ENCODE assay signal across 9 mouse cellular contexts in the genomic region with DNA sequence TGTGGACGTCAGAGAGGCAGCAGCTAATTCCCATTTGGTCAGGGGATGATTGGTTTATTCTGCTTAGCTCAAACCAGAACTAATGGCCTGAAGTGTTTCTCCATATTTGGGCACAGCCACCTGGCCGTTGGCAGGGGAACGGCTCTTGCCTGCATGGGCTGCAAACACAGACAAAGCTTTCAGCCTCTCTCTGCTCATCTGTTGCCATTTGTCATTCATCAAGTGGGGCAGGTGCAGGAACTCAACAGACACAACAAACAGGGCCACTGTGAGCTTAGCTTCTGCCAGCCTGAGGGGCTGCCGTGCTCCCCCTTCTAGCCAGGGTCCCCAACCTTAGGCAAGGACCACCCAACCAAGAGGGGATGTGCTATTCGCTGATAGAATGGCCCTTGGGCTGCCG. TPM values are rescaled to one million over a fixed set of nuclear protein-coding genes. Genes with fewer than 3 reads are reported as not detected.
DNase-seq lines count a peak whose midpoint lies in the region; ATAC-seq and TF ChIP-seq lines count a peak whose summit lies in the region.
"Had no signal": no experiment of that assay in that cellular context is flagged by ENCODE, and none has a peak within 500 bp of the region (broad histone marks: within the 10 kb centered on the region; RNA-seq: fewer than 3 reads in every experiment).

No protein-coding gene starts in this region.

- no peaks in the 10 kb centered on the region for H3K79me2 ChIP-seq in myocyte (ENCODE audit: control insufficient read depth, insufficient read depth)

- 27% methylated on average over 6 of the region's 6 CpGs for WGBS in intestine, embryonic 14.5 days
- WGBS in intestine, embryonic 16.5 days = 38% methylated on average over 6 of the region's 6 CpGs
- 27% methylated on average over 6 of the region's 6 CpGs for WGBS in hindbrain, embryonic 15.5 days

- no peak overlapping the region for H3K4me3 ChIP-seq in intestine, embryonic 14.5 days (ENCODE audit: low read depth, low read length)
- no peak overlapping the region for H3K4me3 ChIP-seq in intestine, embryonic 16.5 days (ENCODE audit: low read length)
- no peak overlapping the region for H3K4me3 ChIP-seq in hindbrain, embryonic 15.5 days
- H3K4me3 ChIP-seq in myocyte = no peak overlapping the region

- peak overlapping the region; percentile 55 for H3K27ac ChIP-seq in intestine, embryonic 14.5 days (ENCODE audit: low read depth)
- no peak overlapping the region for H3K27ac ChIP-seq in intestine, embryonic 16.5 days (ENCODE audit: low read length)
- H3K27ac ChIP-seq in hindbrain, embryonic 15.5 days (replicated peaks) = peak overlapping the region; percentile 62

- ATAC-seq in intestine, embryonic 14.5 days (replicated peaks; ENCODE audit: low FRiP score, low TSS enrichment, low read depth) = no peak
- no peak for ATAC-seq in intestine, embryonic 16.5 days
- peak; percentile 65 for ATAC-seq in hindbrain, embryonic 15.5 days (ENCODE audit: low FRiP score, low read depth)
- ATAC-seq in activated CD4-positive, CD25-positive, alpha-beta regulatory T cell, adult 4 months = no peak

- no peak for TF ChIP-seq POLR2A in myocyte (IDR thresholded peaks at IDR 0.05; ENCODE audit: insufficient read length, low read depth)

- H3K4me2 ChIP-seq in intestine, embryonic 14.5 days (ENCODE audit: low read length) = no peak overlapping the region
- no peak overlapping the region for H3K4me2 ChIP-seq in intestine, embryonic 16.5 days (ENCODE audit: low read depth, low read length)
- H3K4me2 ChIP-seq in hindbrain, embryonic 15.5 days = no peak overlapping the region
- H3K4me2 ChIP-seq in myocyte (ENCODE audit: low read depth) = no peak overlapping the region

- no peak overlapping the region for H3K9ac ChIP-seq in intestine, embryonic 14.5 days (ENCODE audit: low read length)
- H3K9ac ChIP-seq in intestine, embryonic 16.5 days (ENCODE audit: low read depth, low read length) = no peak overlapping the region
- no peak overlapping the region for H3K9ac ChIP-seq in hindbrain, embryonic 15.5 days

- no peaks in the 10 kb centered on the region for H3K27me3 ChIP-seq in intestine, embryonic 14.5 days (replicated peaks; ENCODE audit: control insufficient read depth, insufficient read depth, low read length)
- H3K27me3 ChIP-seq in intestine, embryonic 16.5 days (replicated peaks; ENCODE audit: control insufficient read depth, insufficient read depth, low read length) = no peaks in the 10 kb centered on the region
- no peaks in the 10 kb centered on the region for H3K27me3 ChIP-seq in hindbrain, embryonic 15.5 days
- no peaks in the 10 kb centered on the region for H3K27me3 ChIP-seq in myocyte (ENCODE audit: control insufficient read depth, insufficient read depth, insufficient read length)

- H3K36me3 ChIP-seq in intestine, embryonic 14.5 days (ENCODE audit: control insufficient read depth, insufficient read depth, low read length) = no peaks in the 10 kb centered on the region
- H3K36me3 ChIP-seq in intestine, embryonic 16.5 days (ENCODE audit: control insufficient read depth, insufficient read depth, low read length) = no peaks in the 10 kb centered on the region
- H3K36me3 ChIP-seq in hindbrain, embryonic 15.5 days = no peaks in the 10 kb centered on the region
- H3K36me3 ChIP-seq in myocyte (ENCODE audit: control insufficient read depth, insufficient read depth) = no peaks in the 10 kb centered on the region

- DNase-seq in intestine, embryonic 14.5 days (ENCODE audit: low spot score) = no peak
- DNase-seq in cerebellum, postnatal 10 days = peak; percentile 72 to 73
- DNase-seq in urinary bladder, postnatal 25 days (ENCODE audit: low spot score) = no peak
- DNase-seq in B cell, adult 2 months = no peak

- H3ac ChIP-seq in myocyte (ENCODE audit: control insufficient read depth, insufficient read length) = no peak overlapping the region

- H3K4me1 ChIP-seq in intestine, embryonic 14.5 days (replicated peaks; ENCODE audit: control insufficient read depth, insufficient read depth, low read length) = peaks cover 12% of the 10 kb centered on the region; the same call in 1 of the 2 replicates
- H3K4me1 ChIP-seq in intestine, embryonic 16.5 days (ENCODE audit: control insufficient read depth, insufficient read depth, low read length) = no peaks in the 10 kb centered on the region
- H3K4me1 ChIP-seq in hindbrain, embryonic 15.5 days (replicated peaks) = peaks cover 10% of the 10 kb centered on the region

- H3K9me3 ChIP-seq in intestine, embryonic 14.5 days (ENCODE audit: control insufficient read depth, low read length) = no peaks in the 10 kb centered on the region
- H3K9me3 ChIP-seq in intestine, embryonic 16.5 days (ENCODE audit: control insufficient read depth, low read length) = no peaks in the 10 kb centered on the region
- H3K9me3 ChIP-seq in hindbrain, embryonic 15.5 days = no peaks in the 10 kb centered on the region

TF ChIP-seq in myocyte, 11 proteins besides CTCF, POLR2A, EP300 and RAD21:
- TF ChIP-seq TCF3 (IDR thresholded peaks at IDR 0.05; ENCODE audit: insufficient read length, low read depth) (peak; percentile 70), E2F4 (IDR thresholded peaks at IDR 0.05; ENCODE audit: insufficient read depth) (no peak), MAX (IDR thresholded peaks at IDR 0.05; ENCODE audit: low read depth) (no peak), POLR2AphosphoS2 (IDR thresholded peaks at IDR 0.05; ENCODE audit: insufficient read length, low read depth) (no peak), SRF (IDR thresholded peaks at IDR 0.05; ENCODE audit: control insufficient read depth, insufficient read length, low read depth) (peak; percentile 100), MYOG (IDR thresholded peaks at IDR 0.05; ENCODE audit: control insufficient read depth in 1 of 3, insufficient read depth in 1 of 3, insufficient read length in 2 of 3, low read depth in 2 of 3) (peak in 2 of 3 experiments; percentile 33 to 83), MYOD1 (IDR thresholded peaks at IDR 0.05; ENCODE audit: control insufficient read depth in 1 of 3, insufficient read length in 2 of 3, low read depth in 2 of 3) (peak in 2 of 3 experiments; percentile 96), TCF12 (IDR thresholded peaks at IDR 0.05; ENCODE audit: insufficient read depth, poor library complexity, severe bottlenecking) (peak; percentile 51), REST (IDR thresholded peaks at IDR 0.05; ENCODE audit: insufficient read depth, insufficient read length) (no peak)
TF ChIP-seq in myocyte: peak in this region for 5.

RNA-seq across cellular contexts. Expression of a gene that starts 10.9 kb away (rescaled TPM):
- polyA plus RNA-seq in intestine, embryonic 14.5 days (2014; fragmentation: Nextera tagmentation; extraction: Ambion mirVana) = 2.6 and 167 TPM in 2 replicates
- 358 and 408 TPM in 2 replicates for polyA plus RNA-seq in intestine, embryonic 16.5 days (2015; fragmentation: Nextera tagmentation; extraction: Ambion mirVana)
- polyA plus RNA-seq in hindbrain, embryonic 15.5 days (2015; fragmentation: Nextera tagmentation; extraction: Ambion mirVana) = 0.73 and 1.0 TPM in 2 replicates
- polyA plus RNA-seq in myocyte (2012; fragmentation: generic; extraction: Trizol) = 0.29 TPM
- not detected for polyA plus RNA-seq in activated CD4-positive, CD25-positive, alpha-beta regulatory T cell, adult 4 months (2017; shearing (Covaris generic))

RNA-seq across cellular contexts. Expression of a gene that starts 17.3 kb away (rescaled TPM):
- polyA plus RNA-seq in intestine, embryonic 14.5 days (2014; fragmentation: Nextera tagmentation; extraction: Ambion mirVana) = 0.19 and 0.23 TPM in 2 replicates
- not detected in 2 replicates for polyA plus RNA-seq in intestine, embryonic 16.5 days (2015; fragmentation: Nextera tagmentation; extraction: Ambion mirVana)
- polyA plus RNA-seq in hindbrain, embryonic 15.5 days (2015; fragmentation: Nextera tagmentation; extraction: Ambion mirVana) = not detected in 2 replicates
- polyA plus RNA-seq in myocyte (2012; fragmentation: generic; extraction: Trizol) = not detected
- not detected for polyA plus RNA-seq in activated CD4-positive, CD25-positive, alpha-beta regulatory T cell, adult 4 months (2017; shearing (Covaris generic))
- polyA plus RNA-seq: liver, adult 2 months had no signal

RNA-seq across cellular contexts. Expression of a gene that starts 60.0 kb away (rescaled TPM):
- 0.73 and 0.93 TPM in 2 replicates for polyA plus RNA-seq in intestine, embryonic 14.5 days (2014; fragmentation: Nextera tagmentation; extraction: Ambion mirVana)
- polyA plus RNA-seq in intestine, embryonic 16.5 days (2015; fragmentation: Nextera tagmentation; extraction: Ambion mirVana) = 0.39 and 0.58 TPM in 2 replicates
- polyA plus RNA-seq in hindbrain, embryonic 15.5 days (2015; fragmentation: Nextera tagmentation; extraction: Ambion mirVana) = 0.52 and 0.96 TPM in 2 replicates
- polyA plus RNA-seq in myocyte (2012; fragmentation: generic; extraction: Trizol) = 0.01 TPM
- under 1 TPM in 1 of 2 experiments, not detected in 1; 0.16 TPM for polyA plus RNA-seq in activated CD4-positive, CD25-positive, alpha-beta regulatory T cell, adult 4 months (2017; shearing (Covaris generic))
- polyA plus RNA-seq: liver, adult 2 months had no signal

Comparison
In these comparisons a context has a peak if more than half of its experiments do, and no peak if none do; other contexts are left out.
1. DNase-seq: peak in cerebellum, postnatal 10 days (2 of 2); none in intestine, embryonic 14.5 days (single experiment), urinary bladder, postnatal 25 days (single experiment) and B cell, adult 2 months (0 of 2).